Mouse (Mus musculus) layer of hippocampus, postnatal 25 days (tissue): ENCODE data around the gene Gm9602. TPM values are rescaled to one million over a fixed set of nuclear protein-coding genes. Genes with fewer than 3 reads are reported as not detected.
A peak's percentile ranks its signal among the peaks of the same experiment; 100 is the strongest.
"Not testable (repeated sequence)": the region's sequence is repeated elsewhere in the genome, so short reads cannot be mapped to it uniquely, and the experiment has no call there.

ENCODE experiments used
- DNase-seq, 2 experiments: peaks; one replicate each; pipeline ENCODE4 v3.0.0; 2022; ENCODE audit warnings: mixed read lengths in 2 of 2, low spot score in 1 of 2; ENCODE audit errors: extremely low spot score in 1 of 2
- total RNA-seq, 2 experiments: library from RNA; stranded (reverse); gene quantifications; 2 replicates each; pipeline ENCODE4 v1.2.3; 2021

Gm9602 gene
- total RNA-seq = not detected

GRCm38 (mm10) chr14:4776037-4776436, at the start of gene Gm9602:
Gene Gm9602 (plus strand): TSS chr14:4776337.
- DNase-seq = not testable (repeated sequence)

- peak in 1 of 2 experiments; percentile 6 for DNase-seq
Observed at GRCm38 (mm10) chr14:4806421-4806820, 30.3 kb downstream of the Gm9602 start.

GRCm38 (mm10) chr14:4821950-4822349, 45.8 kb downstream of the Gm9602 start:
- DNase-seq = not testable (repeated sequence)

Other genes with a start within 250 kb of the Gm9602 start
- gene Gm3047, start 220.9 kb upstream of the Gm9602 start, total RNA-seq = not detected
- gene Gm8159, start 144.0 kb upstream of the Gm9602 start, total RNA-seq = under 1 TPM; 0.39 to 0.61 TPM
- gene Gm3239, start 112.1 kb upstream of the Gm9602 start, total RNA-seq = under 1 TPM in 1 of 2 experiments, not detected in 1; 0.42 TPM
- gene Gm7876, start 67.1 kb upstream of the Gm9602 start, total RNA-seq = under 1 TPM in 1 of 2 experiments, not detected in 1; 0.17 TPM
- under 1 TPM in 1 of 2 experiments, not detected in 1; 0.15 TPM for gene Gm3252, start 49.6 kb upstream of the Gm9602 start, total RNA-seq
- gene Gm3269, start 61.8 kb downstream of the Gm9602 start, total RNA-seq = not detected
- gene Gm3264, start 79.2 kb downstream of the Gm9602 start, total RNA-seq = 10 to 100 TPM in 1 of 2 experiments, 1 to 10 TPM in 1; 9.0 to 11.8 TPM
- not detected for gene Gm3278, start 116.1 kb downstream of the Gm9602 start, total RNA-seq
- gene Gm8297, start 207.6 kb downstream of the Gm9602 start, total RNA-seq = not detected
- under 1 TPM in 1 of 2 experiments, not detected in 1; 0.94 TPM for gene Gm3298, start 239.6 kb downstream of the Gm9602 start, total RNA-seq